Mouse (Mus musculus) bone marrow macrophage, adult 2 months (primary cell): ENCODE results near the gene Psmc3ip.

Source experiments
- CTCF ChIP-seq: IDR thresholded peaks from 2 replicates; pipeline ENCODE4 v1.5.1; 2012; ENCODE audit warnings: low read depth, mild to moderate bottlenecking, low read length, moderate library complexity
- POLR2A ChIP-seq: IDR thresholded peaks from 2 replicates; pipeline ENCODE4 v1.6.1; 2012; ENCODE audit warnings: mild to moderate bottlenecking, low read depth, low read length, borderline replicate concordance

DNA sequence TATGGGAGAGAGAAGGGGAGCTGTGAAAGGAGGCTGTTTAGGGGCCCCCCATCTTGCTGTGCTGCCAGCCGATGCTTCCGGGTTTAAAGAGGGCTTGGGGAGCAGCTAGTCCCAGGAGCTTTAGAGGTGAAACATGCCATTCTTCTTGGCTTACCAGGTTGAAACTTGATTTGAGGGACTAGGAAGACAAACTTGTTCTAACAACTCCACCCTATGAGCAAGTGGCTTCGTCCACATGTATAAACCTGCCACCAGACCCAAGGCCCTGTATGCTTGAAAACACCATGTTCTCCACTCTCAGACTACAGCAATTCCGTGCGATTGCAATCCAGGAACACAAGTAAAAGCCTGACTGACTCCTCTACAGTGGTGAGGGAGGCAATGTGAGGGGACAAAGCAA is 7.8 kb upstream of the Psmc3ip start:
- no peak for TF ChIP-seq POLR2A
- TF ChIP-seq CTCF: no peak
